Mouse (Mus musculus): ENCODE results near the gene Ahdc1. TPM values are rescaled to one million over a fixed set of nuclear protein-coding genes. Genes with fewer than 3 reads are reported as not detected.

Ahdc1 gene
- polyA plus RNA-seq, 1 experiment from 2014 or later, result 10.7 TPM

- Histone ChIP-seq H3K4me2 (replicated peaks; ENCODE audit: low read depth, low read length) (peak overlapping the region; percentile 75), H3K4me1 (ENCODE audit: control insufficient read depth, insufficient read depth, low read length) (peaks cover 49% of the 10 kb centered on the region), H3K4me3 (ENCODE audit: low read depth, low read length) (peak overlapping the region; percentile 30), H3K27ac (ENCODE audit: low read length) (peak overlapping the region; percentile 96), H3K36me3 (ENCODE audit: control insufficient read depth, insufficient read depth, low read length) (peaks cover 7% of the 10 kb centered on the region; the same call in 1 of the 2 replicates), H3K27me3 (ENCODE audit: control insufficient read depth, insufficient read depth, low read length) (no peaks in the 10 kb centered on the region), H3K9me3 (ENCODE audit: control insufficient read depth, low read depth, low read length) (no peaks in the 10 kb centered on the region), H3K9ac (replicated peaks; ENCODE audit: low read depth, low read length) (0 out of 2 replicates have a peak overlapping the region, but pooled peaks have one; percentile 18)
- ATAC-seq (ENCODE audit: insufficient number of reproducible peaks, insufficient read depth, low FRiP score, low read depth), result peak; percentile 34
- WGBS, result 6% methylated on average over 3 of the region's 3 CpGs
Measured at GRCm38 (mm10) chr4:133083991-133084861, 73.2 kb downstream of the Ahdc1 start.

GRCm38 (mm10) chr4:133085011-133085782 is 74.1 kb downstream of the Ahdc1 start:
- Histone ChIP-seq H3K27ac (ENCODE audit: low read length) (peak overlapping the region; percentile 96), H3K9ac (replicated peaks; ENCODE audit: low read depth, low read length) (peak overlapping the region; percentile 18), H3K27me3 (ENCODE audit: control insufficient read depth, insufficient read depth, low read length) (no peaks in the 10 kb centered on the region), H3K36me3 (ENCODE audit: control insufficient read depth, insufficient read depth, low read length) (peaks cover 4% of the 10 kb centered on the region; the same call in 1 of the 2 replicates), H3K4me3 (ENCODE audit: low read depth, low read length) (peak overlapping the region; percentile 30), H3K4me2 (replicated peaks; ENCODE audit: low read depth, low read length) (peak overlapping the region; percentile 75), H3K9me3 (ENCODE audit: control insufficient read depth, low read depth, low read length) (no peaks in the 10 kb centered on the region), H3K4me1 (ENCODE audit: control insufficient read depth, insufficient read depth, low read length) (peaks cover 56% of the 10 kb centered on the region)
- ATAC-seq (ENCODE audit: insufficient number of reproducible peaks, insufficient read depth, low FRiP score, low read depth), result peak; percentile 57
- WGBS, result 1% methylated on average over 51 of the region's 53 CpGs

- Histone ChIP-seq H3K4me1 (ENCODE audit: control insufficient read depth, insufficient read depth, low read length) (peaks cover 62% of the 10 kb centered on the region), H3K9me3 (ENCODE audit: control insufficient read depth, low read depth, low read length) (no peaks in the 10 kb centered on the region), H3K9ac (replicated peaks; ENCODE audit: low read depth, low read length) (no peak overlapping the region), H3K27ac (ENCODE audit: low read length) (peak overlapping the region; percentile 96), H3K27me3 (ENCODE audit: control insufficient read depth, insufficient read depth, low read length) (no peaks in the 10 kb centered on the region), H3K4me3 (ENCODE audit: low read depth, low read length) (peak overlapping the region; percentile 30; the same call in 1 of the 2 replicates), H3K4me2 (replicated peaks; ENCODE audit: low read depth, low read length) (peak overlapping the region; percentile 75), H3K36me3 (ENCODE audit: control insufficient read depth, insufficient read depth, low read length) (no peaks in the 10 kb centered on the region)
- ATAC-seq (ENCODE audit: insufficient number of reproducible peaks, insufficient read depth, low FRiP score, low read depth), result peak; percentile 14; the same call in 1 of the 2 replicates
- 6% methylated on average over 12 of the region's 12 CpGs for WGBS
Measured at GRCm38 (mm10) chr4:133085783-133086342, 74.8 kb downstream of the Ahdc1 start.

- 80% methylated on average over 6 of the region's 6 CpGs for WGBS
- ATAC-seq (ENCODE audit: insufficient number of reproducible peaks, insufficient read depth, low FRiP score, low read depth), result no peak
- Histone ChIP-seq H3K9ac (replicated peaks; ENCODE audit: low read depth, low read length) (peak overlapping the region; percentile 14; the same call in 1 of the 2 replicates), H3K9me3 (ENCODE audit: control insufficient read depth, low read depth, low read length) (no peaks in the 10 kb centered on the region), H3K4me2 (replicated peaks; ENCODE audit: low read depth, low read length) (no peak overlapping the region), H3K36me3 (ENCODE audit: control insufficient read depth, insufficient read depth, low read length) (no peaks in the 10 kb centered on the region), H3K27ac (ENCODE audit: low read length) (peak overlapping the region; percentile 96), H3K27me3 (ENCODE audit: control insufficient read depth, insufficient read depth, low read length) (no peaks in the 10 kb centered on the region), H3K4me1 (ENCODE audit: control insufficient read depth, insufficient read depth, low read length) (peaks cover 74% of the 10 kb centered on the region), H3K4me3 (ENCODE audit: low read depth, low read length) (no peak overlapping the region)
Measured at GRCm38 (mm10) chr4:133087177-133087714, 76.2 kb downstream of the Ahdc1 start.

- peak overlapping the region; percentile 7; the same call in 1 of the 2 replicates for H3K4me2 ChIP-seq (replicated peaks; ENCODE audit: low read depth, low read length)
- no peak; the same call in 1 of the 2 replicates for ATAC-seq (ENCODE audit: insufficient number of reproducible peaks, insufficient read depth, low FRiP score, low read depth)
- H3K36me3 ChIP-seq (ENCODE audit: control insufficient read depth, insufficient read depth, low read length), result no peaks in the 10 kb centered on the region
- H3K27me3 ChIP-seq (ENCODE audit: control insufficient read depth, insufficient read depth, low read length), result no peaks in the 10 kb centered on the region
- H3K4me3 ChIP-seq (ENCODE audit: low read depth, low read length), result no peak overlapping the region
- H3K9ac ChIP-seq (replicated peaks; ENCODE audit: low read depth, low read length), result peak overlapping the region; percentile 14; the same call in 1 of the 2 replicates
- H3K27ac ChIP-seq (ENCODE audit: low read length), result peak overlapping the region; percentile 96
- WGBS, result 18% methylated on average over 8 of the region's 8 CpGs
- H3K4me1 ChIP-seq (ENCODE audit: control insufficient read depth, insufficient read depth, low read length), result peaks cover 80% of the 10 kb centered on the region
- no peaks in the 10 kb centered on the region for H3K9me3 ChIP-seq (ENCODE audit: control insufficient read depth, low read depth, low read length)
Measured at GRCm38 (mm10) chr4:133087835-133088234, 76.8 kb downstream of the Ahdc1 start.

- Histone ChIP-seq H3K9me3 (ENCODE audit: control insufficient read depth, low read depth, low read length) (no peaks in the 10 kb centered on the region), H3K4me3 (ENCODE audit: low read depth, low read length) (no peak overlapping the region), H3K4me2 (replicated peaks; ENCODE audit: low read depth, low read length) (no peak overlapping the region), H3K4me1 (ENCODE audit: control insufficient read depth, insufficient read depth, low read length) (peaks cover 86% of the 10 kb centered on the region), H3K27me3 (ENCODE audit: control insufficient read depth, insufficient read depth, low read length) (no peaks in the 10 kb centered on the region), H3K36me3 (ENCODE audit: control insufficient read depth, insufficient read depth, low read length) (no peaks in the 10 kb centered on the region), H3K9ac (replicated peaks; ENCODE audit: low read depth, low read length) (no peak overlapping the region), H3K27ac (ENCODE audit: low read length) (peak overlapping the region; percentile 94; the same call in 1 of the 2 replicates)
- no peak for ATAC-seq (ENCODE audit: insufficient number of reproducible peaks, insufficient read depth, low FRiP score, low read depth)
- 65% methylated on average over 9 of the region's 9 CpGs for WGBS
Measured at GRCm38 (mm10) chr4:133089319-133089718, 78.3 kb downstream of the Ahdc1 start.

- Histone ChIP-seq H3K27ac (ENCODE audit: low read length) (peak overlapping the region; percentile 94), H3K4me3 (ENCODE audit: low read depth, low read length) (no peak overlapping the region), H3K4me2 (replicated peaks; ENCODE audit: low read depth, low read length) (peak overlapping the region; percentile 5; the same call in 1 of the 2 replicates), H3K4me1 (ENCODE audit: control insufficient read depth, insufficient read depth, low read length) (peaks cover 86% of the 10 kb centered on the region), H3K9ac (replicated peaks; ENCODE audit: low read depth, low read length) (no peak overlapping the region), H3K9me3 (ENCODE audit: control insufficient read depth, low read depth, low read length) (no peaks in the 10 kb centered on the region), H3K27me3 (ENCODE audit: control insufficient read depth, insufficient read depth, low read length) (no peaks in the 10 kb centered on the region), H3K36me3 (ENCODE audit: control insufficient read depth, insufficient read depth, low read length) (no peaks in the 10 kb centered on the region)
- ATAC-seq (ENCODE audit: insufficient number of reproducible peaks, insufficient read depth, low FRiP score, low read depth), result no peak
- 67% methylated on average over 4 of the region's 4 CpGs for WGBS
Measured at GRCm38 (mm10) chr4:133089802-133090201, 78.7 kb downstream of the Ahdc1 start.

Measured in stomach, embryonic 14.5 days (tissue).